Mouse (Mus musculus) olfactory bulb, adult 2 months (tissue): Measurements from ENCODE around the gene Mecom.

ENCODE experiments used
- CTCF ChIP-seq: fragments of 200-500 bp; IDR thresholded peaks from 2 replicates; pipeline ENCODE4 v1.5.1; 2012; ENCODE audit warnings: low read depth, mild to moderate bottlenecking, low read length, moderate library complexity; ENCODE audit not compliant: insufficient read depth
- POLR2A ChIP-seq: fragments of 200-500 bp; IDR thresholded peaks from 2 replicates; pipeline ENCODE4 v1.6.1; 2012; ENCODE audit warnings: mild to moderate bottlenecking, low read depth, low read length, moderate library complexity; ENCODE audit not compliant: insufficient read depth

DNA sequence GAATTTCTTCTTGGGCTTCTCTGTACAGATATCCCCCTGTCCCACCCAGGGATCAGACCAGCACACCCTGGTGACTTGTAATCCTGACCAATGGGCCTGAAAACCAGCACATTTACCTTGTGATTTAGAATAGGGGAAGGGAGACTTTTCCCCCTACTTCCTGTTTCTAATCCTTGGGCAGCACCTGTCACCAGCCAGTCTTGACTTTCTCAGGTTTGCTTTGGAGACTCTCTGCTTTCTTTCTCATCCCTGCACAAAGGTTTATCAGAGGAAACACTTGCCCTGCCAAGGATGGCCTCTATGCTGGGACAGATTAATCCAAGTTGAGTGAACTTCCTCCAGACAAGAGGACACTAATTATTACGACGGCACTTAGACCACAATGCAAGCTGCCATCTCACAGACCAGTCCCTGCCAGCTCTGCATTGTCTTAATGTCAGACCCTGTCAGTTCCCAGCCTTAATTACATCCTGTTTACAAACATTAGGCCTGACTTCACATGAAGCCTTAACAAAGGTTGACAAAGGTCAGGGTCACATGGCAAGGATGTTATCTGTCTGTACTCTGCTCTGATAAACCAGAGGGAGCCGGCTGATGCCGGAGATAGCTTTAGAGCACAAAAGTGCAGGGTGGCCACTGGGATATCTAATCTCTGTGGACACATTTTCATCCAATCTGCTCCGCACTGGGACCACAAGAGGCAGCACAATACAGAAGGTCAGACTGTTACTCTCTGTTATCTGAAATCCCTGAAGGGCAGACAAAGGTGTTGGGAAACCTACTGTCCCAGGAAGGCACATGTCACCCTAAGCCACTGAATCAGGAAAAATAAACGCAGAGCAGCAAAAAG, 193.7 kb downstream of the Mecom start:
- TF ChIP-seq CTCF: no peak
- TF ChIP-seq POLR2A: no peak
